Mouse (Mus musculus): Measurements from ENCODE around the gene Ruvbl1. TPM values are rescaled to one million over a fixed set of nuclear protein-coding genes. Genes with fewer than 3 reads are reported as not detected.

The Ruvbl1 gene
- polyA plus RNA-seq, 1 experiment = 1.5 TPM

GRCm38 (mm10) chr6:88513984-88514383 lies 48.8 kb downstream of the Ruvbl1 start:
- peaks cover 82% of the 10 kb centered on the region for H3K36me3 ChIP-seq (ENCODE audit: control insufficient read depth)
- no peak overlapping the region for H3K4me3 ChIP-seq (replicated peaks)
- H3K4me1 ChIP-seq (ENCODE audit: control insufficient read depth) = peaks cover 46% of the 10 kb centered on the region
- H3K9me3 ChIP-seq (ENCODE audit: control insufficient read depth, low read length) = peaks cover 4% of the 10 kb centered on the region
- H3K27me3 ChIP-seq (ENCODE audit: control insufficient read depth) = no peaks in the 10 kb centered on the region
- no peak for TF ChIP-seq GATA1 (IDR thresholded peaks at IDR 0.05; ENCODE audit: low read length)
- no peak for TF ChIP-seq TAL1 (IDR thresholded peaks at IDR 0.05; ENCODE audit: low read length)

GRCm38 (mm10) chr6:88514546-88514945 lies 49.3 kb downstream of the Ruvbl1 start:
- H3K36me3 ChIP-seq (ENCODE audit: control insufficient read depth) = peaks cover 77% of the 10 kb centered on the region
- H3K9me3 ChIP-seq (ENCODE audit: control insufficient read depth, low read length) = peaks cover 4% of the 10 kb centered on the region
- no peaks in the 10 kb centered on the region for H3K27me3 ChIP-seq (ENCODE audit: control insufficient read depth)
- no peak overlapping the region for H3K4me3 ChIP-seq (replicated peaks)
- peaks cover 52% of the 10 kb centered on the region for H3K4me1 ChIP-seq (ENCODE audit: control insufficient read depth)
- TF ChIP-seq TAL1 (IDR thresholded peaks at IDR 0.05; ENCODE audit: low read length) (no peak), GATA1 (IDR thresholded peaks at IDR 0.05; ENCODE audit: low read length) (no peak)

DNA sequence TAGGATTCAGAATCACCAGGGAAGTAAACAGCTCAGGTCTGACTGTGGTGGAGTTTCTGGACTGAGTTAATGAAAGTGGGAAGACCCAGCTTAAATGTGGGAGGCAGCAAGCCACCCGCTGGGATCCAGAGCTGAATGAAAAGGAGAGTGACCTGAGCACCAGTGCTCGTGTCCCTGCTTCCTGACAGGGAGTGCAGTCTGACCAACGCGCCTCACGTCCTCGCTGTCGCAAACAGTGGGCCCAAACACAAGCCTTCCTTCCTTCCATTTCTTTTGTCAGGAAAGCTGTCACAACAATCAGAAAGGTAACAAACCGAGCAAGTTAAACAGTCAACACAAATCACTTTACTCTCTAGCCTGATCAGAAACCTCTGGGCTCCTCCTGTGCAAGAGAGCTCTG lies 50.8 kb downstream of the Ruvbl1 start:
- H3K4me1 ChIP-seq (ENCODE audit: control insufficient read depth) = peaks cover 48% of the 10 kb centered on the region
- H3K27me3 ChIP-seq (ENCODE audit: control insufficient read depth) = no peaks in the 10 kb centered on the region
- no peaks in the 10 kb centered on the region for H3K9me3 ChIP-seq (ENCODE audit: control insufficient read depth, low read length)
- peaks cover 63% of the 10 kb centered on the region for H3K36me3 ChIP-seq (ENCODE audit: control insufficient read depth)
- no peak overlapping the region for H3K4me3 ChIP-seq (replicated peaks)
- no peak for TF ChIP-seq TAL1 (IDR thresholded peaks at IDR 0.05; ENCODE audit: low read length)
- TF ChIP-seq GATA1 (IDR thresholded peaks at IDR 0.05; ENCODE audit: low read length) = no peak

DNA sequence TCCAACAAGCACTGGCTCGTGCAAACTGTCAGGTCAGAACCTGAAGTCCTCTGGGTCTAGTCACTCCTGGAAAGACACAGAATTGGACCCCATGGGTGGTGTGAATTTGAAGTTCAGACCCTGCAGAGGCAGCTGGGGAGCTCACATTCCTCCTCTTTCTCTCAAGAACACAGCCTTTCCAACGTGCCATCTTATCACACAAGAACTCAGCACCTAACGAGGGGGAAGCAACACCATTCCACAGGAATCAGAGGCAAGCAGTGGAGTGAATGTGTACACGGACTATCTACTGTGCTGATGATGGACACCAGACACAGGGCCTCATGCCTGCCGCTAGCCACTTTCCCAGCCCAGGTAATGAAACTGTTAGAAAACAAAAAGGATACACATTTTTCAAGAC lies 51.5 kb downstream of the Ruvbl1 start:
- TF ChIP-seq GATA1 (IDR thresholded peaks at IDR 0.05; ENCODE audit: low read length) (no peak), TAL1 (IDR thresholded peaks at IDR 0.05; ENCODE audit: low read length) (no peak)
- peak overlapping the region; percentile 70 for H3K4me3 ChIP-seq (replicated peaks)
- peaks cover 56% of the 10 kb centered on the region for H3K36me3 ChIP-seq (ENCODE audit: control insufficient read depth)
- no peaks in the 10 kb centered on the region for H3K9me3 ChIP-seq (ENCODE audit: control insufficient read depth, low read length)
- H3K4me1 ChIP-seq (ENCODE audit: control insufficient read depth) = peaks cover 48% of the 10 kb centered on the region
- H3K27me3 ChIP-seq (ENCODE audit: control insufficient read depth) = no peaks in the 10 kb centered on the region

DNA sequence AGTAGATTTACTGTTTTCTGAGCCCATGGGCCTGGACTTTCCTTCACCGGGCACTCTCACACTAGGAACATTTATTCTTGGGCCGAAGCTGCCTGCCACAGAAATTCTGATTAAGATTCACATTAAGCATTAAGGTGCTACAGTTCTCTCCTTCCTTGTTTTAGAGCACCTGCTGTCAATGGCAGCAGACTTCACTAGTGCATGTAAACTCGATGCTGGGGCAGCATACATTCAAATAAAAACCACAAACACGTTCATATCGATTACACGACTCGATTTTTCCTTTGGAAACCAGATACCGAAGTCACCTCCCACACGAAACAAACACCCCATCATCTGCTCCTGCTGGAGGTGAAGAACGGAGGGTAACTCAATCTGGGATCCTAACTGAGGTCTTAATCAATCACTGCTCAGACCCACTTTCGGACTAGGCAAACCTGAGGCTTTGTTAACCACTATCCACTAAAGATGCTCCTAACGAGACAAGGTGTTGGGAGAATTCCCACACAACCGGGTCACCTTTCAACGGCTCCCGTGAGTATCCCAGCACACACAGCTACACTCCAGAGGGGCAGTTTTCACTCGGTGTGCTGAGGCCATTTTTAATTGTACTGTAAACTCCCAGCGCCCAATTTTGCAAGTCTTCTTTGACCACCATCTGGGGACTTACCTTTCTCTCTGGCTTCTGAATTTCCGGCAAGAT lies 52.6 kb downstream of the Ruvbl1 start:
- Histone ChIP-seq H3K36me3 (ENCODE audit: control insufficient read depth) (peaks cover 44% of the 10 kb centered on the region), H3K4me3 (replicated peaks) (peak overlapping the region; percentile 70), H3K4me1 (ENCODE audit: control insufficient read depth) (peaks cover 53% of the 10 kb centered on the region), H3K27me3 (ENCODE audit: control insufficient read depth) (no peaks in the 10 kb centered on the region), H3K9me3 (ENCODE audit: control insufficient read depth, low read length) (no peaks in the 10 kb centered on the region)
- TF ChIP-seq GATA1 (IDR thresholded peaks at IDR 0.05; ENCODE audit: low read length) (no peak), TAL1 (IDR thresholded peaks at IDR 0.05; ENCODE audit: low read length) (no peak)

GRCm38 (mm10) chr6:88518404-88519263 lies 53.4 kb downstream of the Ruvbl1 start, which contains the start of gene Sec61a1:
Gene Sec61a1 (minus strand): TSS chr6:88518905.
- peaks cover 53% of the 10 kb centered on the region for H3K4me1 ChIP-seq (ENCODE audit: control insufficient read depth)

GRCm38 (mm10) chr6:88521821-88522220 lies 56.6 kb downstream of the Ruvbl1 start:
- peaks cover 29% of the 10 kb centered on the region for H3K4me1 ChIP-seq (ENCODE audit: control insufficient read depth)
- no peaks in the 10 kb centered on the region for H3K27me3 ChIP-seq (ENCODE audit: control insufficient read depth)
- no peak for TF ChIP-seq TAL1 (IDR thresholded peaks at IDR 0.05; ENCODE audit: low read length)
- TF ChIP-seq GATA1 (IDR thresholded peaks at IDR 0.05; ENCODE audit: low read length) = no peak
- H3K9me3 ChIP-seq (ENCODE audit: control insufficient read depth, low read length) = no peaks in the 10 kb centered on the region
- H3K4me3 ChIP-seq (replicated peaks) = no peak overlapping the region
- H3K36me3 ChIP-seq (ENCODE audit: control insufficient read depth) = peaks cover 5% of the 10 kb centered on the region

More at GRCm38 (mm10) chr6:88518404-88519263, 53.4 kb downstream of the Ruvbl1 start, which contains the start of gene Sec61a1:
- Histone ChIP-seq H3K27me3 (ENCODE audit: control insufficient read depth) (no peaks in the 10 kb centered on the region), H3K36me3 (ENCODE audit: control insufficient read depth) (peaks cover 37% of the 10 kb centered on the region), H3K9me3 (ENCODE audit: control insufficient read depth, low read length) (no peaks in the 10 kb centered on the region), H3K4me3 (replicated peaks) (peak within 1 kb of the TSS; percentile 70)
- TF ChIP-seq GATA1 (IDR thresholded peaks at IDR 0.05; ENCODE audit: low read length) (no peak), TAL1 (IDR thresholded peaks at IDR 0.05; ENCODE audit: low read length) (no peak)

DNA sequence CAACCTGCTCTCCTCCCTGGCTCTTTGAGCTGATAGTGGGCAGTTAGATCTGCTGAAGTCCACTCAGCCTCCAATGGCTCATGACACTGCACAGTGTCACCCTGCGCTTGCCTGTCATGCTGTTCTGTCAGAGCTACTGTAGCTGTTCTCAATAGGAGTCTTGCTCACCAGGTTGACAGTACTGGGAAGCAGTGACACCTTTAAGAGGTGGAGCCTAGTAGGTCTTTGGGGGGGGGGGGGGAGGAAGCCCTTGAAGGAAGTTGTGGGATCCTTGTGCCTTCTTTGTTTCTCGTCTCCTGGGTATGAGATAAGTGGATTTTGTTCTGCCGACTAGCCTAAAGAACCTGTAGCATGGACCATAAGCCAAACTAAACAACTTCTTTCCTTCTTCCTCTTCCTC lies 57.4 kb downstream of the Ruvbl1 start:
- no peak for TF ChIP-seq GATA1 (IDR thresholded peaks at IDR 0.05; ENCODE audit: low read length)
- no peak for TF ChIP-seq TAL1 (IDR thresholded peaks at IDR 0.05; ENCODE audit: low read length)
- no peak overlapping the region for H3K4me3 ChIP-seq (replicated peaks)
- no peaks in the 10 kb centered on the region for H3K36me3 ChIP-seq (ENCODE audit: control insufficient read depth)
- no peaks in the 10 kb centered on the region for H3K9me3 ChIP-seq (ENCODE audit: control insufficient read depth, low read length)
- peaks cover 22% of the 10 kb centered on the region for H3K4me1 ChIP-seq (ENCODE audit: control insufficient read depth)
- no peaks in the 10 kb centered on the region for H3K27me3 ChIP-seq (ENCODE audit: control insufficient read depth)

- no peak overlapping the region for H3K4me3 ChIP-seq (replicated peaks)
These were observed 57.8 kb downstream of the Ruvbl1 start for GRCm38 (mm10) chr6:88523043-88523442.

More at GRCm38 (mm10) chr6:88523043-88523442, 57.8 kb downstream of the Ruvbl1 start:
- TF ChIP-seq TAL1 (IDR thresholded peaks at IDR 0.05; ENCODE audit: low read length) (no peak), GATA1 (IDR thresholded peaks at IDR 0.05; ENCODE audit: low read length) (no peak)
- Histone ChIP-seq H3K36me3 (ENCODE audit: control insufficient read depth) (no peaks in the 10 kb centered on the region), H3K4me1 (ENCODE audit: control insufficient read depth) (peaks cover 18% of the 10 kb centered on the region), H3K27me3 (ENCODE audit: control insufficient read depth) (no peaks in the 10 kb centered on the region), H3K9me3 (ENCODE audit: control insufficient read depth, low read length) (no peaks in the 10 kb centered on the region)

Measured in erythroblast, embryonic 14.5 days (primary cell).